Mouse (Mus musculus): ENCODE measurements around the gene Hnf4a. TPM values are rescaled to one million over a fixed set of nuclear protein-coding genes. Genes with fewer than 3 reads are reported as not detected.

The Hnf4a gene
- total and polyA plus RNA-seq, 3 experiments, result not detected

DNA sequence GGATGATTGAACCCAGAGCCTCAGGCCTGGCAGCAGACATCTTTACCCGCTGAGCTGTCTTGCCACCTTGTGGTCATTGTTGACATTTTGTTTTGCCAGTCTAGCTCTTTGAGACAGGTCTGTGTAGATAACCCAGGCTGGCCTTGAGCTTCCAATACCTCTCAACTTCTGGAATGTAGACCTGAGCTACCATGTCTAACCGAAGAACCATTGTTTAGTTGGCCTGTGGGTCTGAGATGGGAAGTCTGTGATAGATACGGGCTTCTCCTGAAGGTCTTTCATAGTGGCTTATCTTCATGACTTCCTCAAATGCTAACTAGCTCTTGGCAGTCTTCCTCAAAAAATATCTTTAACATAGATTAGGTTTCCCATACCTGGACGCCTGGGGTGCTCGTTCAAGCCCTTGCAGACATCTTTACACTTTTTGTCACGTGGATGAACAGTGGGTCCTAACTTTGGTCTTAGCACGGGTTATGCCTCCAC, 19.2 kb downstream of the Hnf4a start:
- no peaks in the 10 kb centered on the region for H3K4me1 ChIP-seq (ENCODE audit: control insufficient read depth in 1 of 2, insufficient read depth in 2 of 2)
- dilution Hi-C loops (cut with MboI; ENCODE audit: extremely low pct_ligation_motif_present, extremely low pct_unique_long_range_greater_than_20kb, low sequenced_read_pairs), result no loop called here
- no peak overlapping the region for H3K9ac ChIP-seq (ENCODE audit: insufficient read depth, low read depth)
- H3K9me3 ChIP-seq (replicated peaks; ENCODE audit: low read length), result no peaks in the 10 kb centered on the region
- no peak overlapping the region for H3K4me3 ChIP-seq (replicated peaks in 1 of 3; ENCODE audit: low read depth in 2 of 3, low read length in 2 of 3, poor library complexity in 1 of 3)
- H3K27me3 ChIP-seq (replicated peaks), result peaks cover 47% of the 10 kb centered on the region
- no peak overlapping the region for H3K27ac ChIP-seq (ENCODE audit: insufficient read depth, low read depth)
- H3K79me2 ChIP-seq (replicated peaks; ENCODE audit: control insufficient read depth, extremely low read depth, insufficient read depth, poor library complexity, severe bottlenecking), result no peaks in the 10 kb centered on the region
- H3K36me3 ChIP-seq (replicated peaks in 1 of 2; ENCODE audit: control insufficient read depth in 1 of 2, insufficient read depth in 1 of 2, low read length in 1 of 2), result no peaks in the 10 kb centered on the region
- no peak for DNase-seq (ENCODE audit: extremely low read depth)
- no peak for TF ChIP-seq ETS1 (conservative IDR thresholded peaks at IDR 0.05; ENCODE audit: low read depth, low read length)
- 0 out of 2 replicates have a peak, but pooled peaks have one; percentile 20 for TF ChIP-seq SMC3 (IDR thresholded peaks at IDR 0.05; ENCODE audit: low read depth, low read length)
- TF ChIP-seq RAD21 (IDR thresholded peaks at IDR 0.05; ENCODE audit: low read depth, low read length), result peak; percentile 33
- TF ChIP-seq KAT2A (IDR thresholded peaks at IDR 0.05; ENCODE audit: insufficient replicate concordance, low read length), result no peak
- TF ChIP-seq CTCF (conservative IDR thresholded peaks at IDR 0.05 in 1 of 2, IDR thresholded peaks at IDR 0.05 in 1 of 2; ENCODE audit: low read depth in 2 of 2, low read length in 2 of 2), result peak in 1 of 2 experiments; percentile 59; a peak in 2 of 4 replicates
- H3K4me2 ChIP-seq (ENCODE audit: insufficient read depth, low read depth, poor library complexity, severe bottlenecking), result no peak overlapping the region
- in situ Hi-C loops (cut with MboI; ENCODE audit: low pct_ligation_motif_present, low pct_unique_long_range_greater_than_20kb, low sequenced_read_pairs), result no loop called here

DNA sequence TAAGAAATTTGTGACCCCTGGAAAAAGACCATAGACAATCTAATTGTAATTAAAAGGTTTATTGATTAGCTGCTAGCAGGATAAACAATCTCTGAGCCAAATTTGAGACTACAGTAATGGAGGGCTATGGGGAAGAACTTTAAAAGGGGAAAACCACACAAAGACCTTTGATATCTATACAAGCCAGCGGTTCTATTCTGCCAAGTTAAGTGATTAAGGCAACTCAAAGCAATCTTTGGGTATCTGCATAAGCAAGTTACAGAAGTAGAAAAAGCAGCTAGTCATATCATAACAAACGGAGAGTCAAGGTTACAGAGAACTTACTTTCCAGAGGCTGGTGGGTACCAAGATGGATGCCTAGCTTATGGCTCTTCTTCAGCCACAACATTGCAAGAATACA, 20.9 kb downstream of the Hnf4a start:
- Histone ChIP-seq H3K4me3 (replicated peaks in 1 of 3; ENCODE audit: low read depth in 2 of 3, low read length in 2 of 3, poor library complexity in 1 of 3) (no peak overlapping the region), H3K4me2 (ENCODE audit: insufficient read depth, low read depth, poor library complexity, severe bottlenecking) (no peak overlapping the region), H3K36me3 (replicated peaks in 1 of 2; ENCODE audit: control insufficient read depth in 1 of 2, insufficient read depth in 1 of 2, low read length in 1 of 2) (no peaks in the 10 kb centered on the region), H3K9ac (ENCODE audit: insufficient read depth, low read depth) (no peak overlapping the region), H3K4me1 (ENCODE audit: control insufficient read depth in 1 of 2, insufficient read depth in 2 of 2) (no peaks in the 10 kb centered on the region), H3K27ac (ENCODE audit: insufficient read depth, low read depth) (no peak overlapping the region), H3K27me3 (replicated peaks) (peaks cover 59% of the 10 kb centered on the region), H3K79me2 (replicated peaks; ENCODE audit: control insufficient read depth, extremely low read depth, insufficient read depth, poor library complexity, severe bottlenecking) (no peaks in the 10 kb centered on the region), H3K9me3 (replicated peaks; ENCODE audit: low read length) (no peaks in the 10 kb centered on the region)
- in situ Hi-C loops (cut with MboI; ENCODE audit: low pct_ligation_motif_present, low pct_unique_long_range_greater_than_20kb, low sequenced_read_pairs), result no loop called here
- DNase-seq (ENCODE audit: extremely low read depth), result no peak
- TF ChIP-seq HCFC1 (IDR thresholded peaks at IDR 0.05; ENCODE audit: low read depth, low read length) (no peak), POLR2AphosphoS2 (IDR thresholded peaks at IDR 0.05; ENCODE audit: low read depth, low read length) (no peak), EP300 (IDR thresholded peaks at IDR 0.05; ENCODE audit: low read length) (no peak), MXI1 (IDR thresholded peaks at IDR 0.05; ENCODE audit: low read depth, low read length) (no peak), TBP (conservative IDR thresholded peaks at IDR 0.05; ENCODE audit: low read depth, low read length) (no peak), NRF1 (IDR thresholded peaks at IDR 0.05; ENCODE audit: low read depth, low read length) (no peak), MYC (IDR thresholded peaks at IDR 0.05; ENCODE audit: low read depth, low read length) (no peak), TCF12 (IDR thresholded peaks at IDR 0.05; ENCODE audit: low read depth, low read length) (no peak), RAD21 (IDR thresholded peaks at IDR 0.05; ENCODE audit: low read depth, low read length) (no peak), PAX5 (IDR thresholded peaks at IDR 0.05; ENCODE audit: low read length) (no peak), USF2 (conservative IDR thresholded peaks at IDR 0.05; ENCODE audit: low read depth, low read length) (no peak), MAX (IDR thresholded peaks at IDR 0.05; ENCODE audit: low read length) (no peak), JUND (conservative IDR thresholded peaks at IDR 0.05; ENCODE audit: low read depth, low read length) (no peak), ETS1 (conservative IDR thresholded peaks at IDR 0.05; ENCODE audit: low read depth, low read length) (no peak), JUN (IDR thresholded peaks at IDR 0.05; ENCODE audit: insufficient read depth, low read depth, low read length) (no peak), ZKSCAN1 (IDR thresholded peaks at IDR 0.05; ENCODE audit: borderline replicate concordance, low read depth, low read length) (no peak)
- dilution Hi-C loops (cut with MboI; ENCODE audit: extremely low pct_ligation_motif_present, extremely low pct_unique_long_range_greater_than_20kb, low sequenced_read_pairs), result no loop called here
